Mouse (Mus musculus) spleen, postnatal 14 days (tissue): ENCODE measurements around the gene Nat8f5.
"Not testable (repeated sequence)": the region's sequence is repeated elsewhere in the genome, so short reads cannot be mapped to it uniquely, and the experiment has no call there.

ENCODE experiments used
- DNase-seq, 2 experiments: peaks; one replicate each; pipeline ENCODE4 v3.0.0; 2021 to 2022; ENCODE audit warnings: low spot score in 2 of 2

The Nat8f5 gene

GRCm38 (mm10) chr6:85820837-85821236, at the start of gene Nat8f5, which contains the start of gene Nat8f6:
TSS of gene Nat8f5 (minus strand) at chr6:85820972.
TSS of gene Nat8f6 (minus strand) at chr6:85820954.
- DNase-seq, result no peak

- DNase-seq, result not testable (repeated sequence)
Measured at GRCm38 (mm10) chr6:85869006-85869405, 48.2 kb upstream of the Nat8f5 start, which contains the start of gene Nat8f2. TSS of gene Nat8f2 (minus strand) at chr6:85869158.

GRCm38 (mm10) chr6:85867726-85868690, 47.2 kb upstream of the Nat8f5 start:
- no peak for DNase-seq

- not testable (repeated sequence) for DNase-seq
Measured at GRCm38 (mm10) chr6:85866995-85867394, 46.2 kb upstream of the Nat8f5 start.

- DNase-seq, result not testable (repeated sequence)
Measured at GRCm38 (mm10) chr6:85866166-85866565, 45.4 kb upstream of the Nat8f5 start.

GRCm38 (mm10) chr6:85864900-85865639, 44.3 kb upstream of the Nat8f5 start:
- DNase-seq, result not testable (repeated sequence)

GRCm38 (mm10) chr6:85863840-85864239, 43.1 kb upstream of the Nat8f5 start:
- no peak for DNase-seq

- no peak for DNase-seq
Measured at GRCm38 (mm10) chr6:85863136-85863535, 42.4 kb upstream of the Nat8f5 start.

GRCm38 (mm10) chr6:85862565-85862964, 41.8 kb upstream of the Nat8f5 start:
- no peak for DNase-seq

GRCm38 (mm10) chr6:85861247-85861646, 40.5 kb upstream of the Nat8f5 start:
- DNase-seq, result no peak

- no peak for DNase-seq
Measured at GRCm38 (mm10) chr6:85856194-85856678, 35.5 kb upstream of the Nat8f5 start.

- DNase-seq, result no peak
Measured at GRCm38 (mm10) chr6:85853481-85853880, 32.7 kb upstream of the Nat8f5 start.

GRCm38 (mm10) chr6:85851062-85851773, 30.4 kb upstream of the Nat8f5 start:
- no peak for DNase-seq

- no peak for DNase-seq
Measured at GRCm38 (mm10) chr6:85849240-85849639, 28.5 kb upstream of the Nat8f5 start.

- DNase-seq, result no peak
Measured at GRCm38 (mm10) chr6:85848140-85848539, 27.4 kb upstream of the Nat8f5 start.

GRCm38 (mm10) chr6:85846921-85847320, 26.1 kb upstream of the Nat8f5 start:
- no peak for DNase-seq

- not testable (repeated sequence) for DNase-seq
Measured at GRCm38 (mm10) chr6:85843677-85844458, 23.1 kb upstream of the Nat8f5 start.

- DNase-seq, result no peak
Measured at GRCm38 (mm10) chr6:85839982-85840381, 19.2 kb upstream of the Nat8f5 start.

- DNase-seq, result no peak
Measured at GRCm38 (mm10) chr6:85838674-85839073, 17.9 kb upstream of the Nat8f5 start.

- DNase-seq, result not testable (repeated sequence)
Measured at GRCm38 (mm10) chr6:85837307-85837706, 16.5 kb upstream of the Nat8f5 start.

GRCm38 (mm10) chr6:85836827-85837226, 16.1 kb upstream of the Nat8f5 start:
- not testable (repeated sequence) for DNase-seq
